Mouse (Mus musculus) heart, embryonic 14.5 days (tissue): ENCODE data around the gene Ykt6. TPM values are rescaled to one million over a fixed set of nuclear protein-coding genes. Genes with fewer than 3 reads are reported as not detected.

Source experiments
- ATAC-seq: fragments of 200-750 bp; cut with Nextera tagmentation; 2 replicates; pipeline ENCODE4 v1.8.0; 2017; ENCODE audit warnings: low read depth, moderate TSS enrichment; ENCODE audit not compliant: insufficient number of reproducible peaks, insufficient read depth, low FRiP score
- H3K27ac ChIP-seq, 2 experiments: fragments of 200-500 bp in 1 of 2; fragments of 300-500 bp in 1 of 2; sonication (generic) in 1 of 2; replicated peaks in 1 of 2; 2 replicates each; pipeline ENCODE4 v1.5.1; 2012 to 2014; ENCODE audit warnings: low read depth in 2 of 2, low read length in 2 of 2, control low read depth in 1 of 2, mild to moderate bottlenecking in 1 of 2, mixed read lengths in 1 of 2; ENCODE audit not compliant: control insufficient read depth in 1 of 2, insufficient read depth in 1 of 2
- H3K27me3 ChIP-seq: fragments of 300-500 bp; sonication (generic); 2 replicates; pipeline ENCODE4 v1.6.1; 2014; ENCODE audit warnings: mild to moderate bottlenecking, low read length, control low read depth; ENCODE audit not compliant: control insufficient read depth, insufficient read depth
- H3K36me3 ChIP-seq: fragments of 300-500 bp; sonication (generic); 2 replicates; pipeline ENCODE4 v1.6.1; 2014; ENCODE audit warnings: mild to moderate bottlenecking, control low read depth, low read length, mixed read lengths; ENCODE audit not compliant: control insufficient read depth, insufficient read depth
- H3K4me1 ChIP-seq, 2 experiments: fragments of 200-500 bp in 1 of 2; fragments of 300-500 bp in 1 of 2; sonication (generic) in 1 of 2; 2 replicates each; pipeline ENCODE4 v1.6.1; 2012 to 2014; ENCODE audit warnings: low read length in 2 of 2, control low read depth in 1 of 2, mixed read lengths in 1 of 2; ENCODE audit not compliant: control insufficient read depth in 2 of 2, insufficient read depth in 2 of 2
- H3K4me2 ChIP-seq: fragments of 300-500 bp; sonication (generic); 2 replicates; pipeline ENCODE4 v1.6.1; 2014; ENCODE audit warnings: mild to moderate bottlenecking, low read length
- H3K4me3 ChIP-seq, 2 experiments: fragments of 200-500 bp in 1 of 2; fragments of 300-500 bp in 1 of 2; sonication (generic) in 1 of 2; 2 replicates each; pipeline ENCODE4 v1.5.1; 2012 to 2014; ENCODE audit warnings: low read length in 2 of 2, mild to moderate bottlenecking in 2 of 2, control low read depth in 1 of 2, low read depth in 1 of 2, moderate library complexity in 1 of 2; ENCODE audit not compliant: control insufficient read depth in 1 of 2, insufficient read depth in 1 of 2
- H3K9ac ChIP-seq: fragments of 300-500 bp; sonication (generic); 2 replicates; pipeline ENCODE4 v1.6.1; 2014; ENCODE audit warnings: mild to moderate bottlenecking, low read length
- H3K9me3 ChIP-seq: fragments of 300-500 bp; sonication (generic); 2 replicates; pipeline ENCODE4 v1.6.1; 2016; ENCODE audit warnings: low read length, control low read depth; ENCODE audit not compliant: control insufficient read depth
- WGBS: fragments of 180-500 bp; shearing (Covaris S2); extraction: QIAGEN DNeasy Blood & Tissue Kit; methylation state at CpG from one replicate; pipeline ENCODE4 v1.1.7; 2014; 5-methylcytosine and 5-hydroxymethylcytosine counted together
- polyA plus RNA-seq: library from polyadenylated mRNA; unstranded; fragments of >200 nt; fragmentation: Nextera tagmentation; extraction: Ambion mirVana; gene quantifications from 2 replicates; pipeline ENCODE4 v1.2.1, GENCODE M21; 2014

Ykt6 gene
- polyA plus RNA-seq, 1 experiment from 2014 or later: 19.1 TPM

GRCm38 (mm10) chr11:5966751-5967150, 11.3 kb downstream of the Ykt6 start:
- peaks cover 87% of the 10 kb centered on the region for H3K36me3 ChIP-seq
- H3K4me2 ChIP-seq: no peak overlapping the region
- H3K4me3 ChIP-seq: no peak overlapping the region
- H3K27ac ChIP-seq: no peak overlapping the region
- H3K4me1 ChIP-seq: no peaks in the 10 kb centered on the region
- no peak overlapping the region for H3K9ac ChIP-seq
- H3K9me3 ChIP-seq: no peaks in the 10 kb centered on the region
- no peaks in the 10 kb centered on the region for H3K27me3 ChIP-seq
- WGBS: 90% methylated on average over 3 of the region's 3 CpGs
- ATAC-seq: no peak

- Histone ChIP-seq H3K4me2 (no peak overlapping the region), H3K4me3 (no peak overlapping the region), H3K9me3 (no peaks in the 10 kb centered on the region), H3K9ac (no peak overlapping the region), H3K4me1 (no peaks in the 10 kb centered on the region), H3K27ac (no peak overlapping the region), H3K27me3 (no peaks in the 10 kb centered on the region), H3K36me3 (peaks cover 73% of the 10 kb centered on the region)
- no peak for ATAC-seq
- WGBS: 52% methylated on average over 6 of the region's 6 CpGs
Measured at GRCm38 (mm10) chr11:5968223-5968622, 12.7 kb downstream of the Ykt6 start.

- Histone ChIP-seq H3K27me3 (no peaks in the 10 kb centered on the region), H3K4me2 (no peak overlapping the region), H3K36me3 (peaks cover 43% of the 10 kb centered on the region), H3K4me1 (peaks cover 2 to 3% of the 10 kb centered on the region in 2 experiments; a peak in 2 of 4 replicates), H3K4me3 (no peak overlapping the region), H3K9ac (no peak overlapping the region), H3K27ac (no peak overlapping the region), H3K9me3 (no peaks in the 10 kb centered on the region)
- no peak for ATAC-seq
- WGBS: 61% methylated on average over 7 of the region's 7 CpGs
Measured at GRCm38 (mm10) chr11:5971202-5971601, 15.7 kb downstream of the Ykt6 start.

GRCm38 (mm10) chr11:5973151-5973550, 17.7 kb downstream of the Ykt6 start:
- Histone ChIP-seq H3K4me1 (peaks cover 2 to 6% of the 10 kb centered on the region in 2 experiments; a peak in 2 of 4 replicates), H3K9me3 (no peaks in the 10 kb centered on the region), H3K4me2 (no peak overlapping the region), H3K9ac (no peak overlapping the region), H3K27me3 (no peaks in the 10 kb centered on the region), H3K36me3 (peaks cover 23% of the 10 kb centered on the region), H3K4me3 (no peak overlapping the region), H3K27ac (no peak overlapping the region)
- WGBS: 47% methylated on average over 7 of the region's 7 CpGs
- ATAC-seq: no peak

GRCm38 (mm10) chr11:5974053-5974452, 18.6 kb downstream of the Ykt6 start:
- Histone ChIP-seq H3K4me1 (peaks cover 2 to 6% of the 10 kb centered on the region in 2 experiments; a peak in 2 of 4 replicates), H3K9me3 (no peaks in the 10 kb centered on the region), H3K27ac (no peak overlapping the region), H3K36me3 (peaks cover 14% of the 10 kb centered on the region), H3K4me3 (no peak overlapping the region), H3K9ac (no peak overlapping the region), H3K4me2 (no peak overlapping the region), H3K27me3 (no peaks in the 10 kb centered on the region)
- no peak for ATAC-seq
- WGBS: 64% methylated on average over 6 of the region's 6 CpGs

- 70% methylated on average over 2 of the region's 2 CpGs for WGBS
- H3K4me1 ChIP-seq: peaks cover 2 to 6% of the 10 kb centered on the region in 2 experiments; a peak in 2 of 4 replicates
- no peak overlapping the region for H3K4me3 ChIP-seq
- peaks cover 5% of the 10 kb centered on the region for H3K36me3 ChIP-seq
- ATAC-seq: no peak
- H3K4me2 ChIP-seq: no peak overlapping the region
- H3K9ac ChIP-seq: no peak overlapping the region
- no peaks in the 10 kb centered on the region for H3K9me3 ChIP-seq
- H3K27ac ChIP-seq: no peak overlapping the region
- H3K27me3 ChIP-seq: no peaks in the 10 kb centered on the region
Measured at GRCm38 (mm10) chr11:5975068-5975467, 19.6 kb downstream of the Ykt6 start.

GRCm38 (mm10) chr11:5976106-5976505, 20.6 kb downstream of the Ykt6 start:
- no peak overlapping the region for H3K4me3 ChIP-seq
- no peaks in the 10 kb centered on the region for H3K27me3 ChIP-seq
- 15% methylated on average over 9 of the region's 9 CpGs for WGBS
- ATAC-seq: no peak
- no peak overlapping the region for H3K9ac ChIP-seq
- no peak overlapping the region for H3K27ac ChIP-seq
- no peak overlapping the region for H3K4me2 ChIP-seq
- no peaks in the 10 kb centered on the region; the same call in 1 of the 2 replicates for H3K36me3 ChIP-seq
- H3K9me3 ChIP-seq: no peaks in the 10 kb centered on the region
- H3K4me1 ChIP-seq: peaks cover 2 to 6% of the 10 kb centered on the region in 2 experiments; a peak in 2 of 4 replicates

- peaks cover 2 to 6% of the 10 kb centered on the region in 2 experiments; a peak in 2 of 4 replicates for H3K4me1 ChIP-seq
- no peak overlapping the region for H3K27ac ChIP-seq
- ATAC-seq: no peak
- no peak overlapping the region for H3K4me3 ChIP-seq
- 71% methylated on average over 7 of the region's 7 CpGs for WGBS
- H3K36me3 ChIP-seq: no peaks in the 10 kb centered on the region
- H3K9ac ChIP-seq: no peak overlapping the region
- H3K27me3 ChIP-seq: no peaks in the 10 kb centered on the region
- H3K4me2 ChIP-seq: no peak overlapping the region
- H3K9me3 ChIP-seq: no peaks in the 10 kb centered on the region
Measured at GRCm38 (mm10) chr11:5979088-5979487, 23.6 kb downstream of the Ykt6 start.
